Mouse (Mus musculus) spleen, adult 2 months (tissue): ENCODE measurements around the gene Zfp622.

Experiments used
- CTCF ChIP-seq: fragments of 200-500 bp; IDR thresholded peaks from 2 replicates; pipeline ENCODE4 v1.5.1; 2011; ENCODE audit warnings: mild to moderate bottlenecking, inconsistent platforms; ENCODE audit not compliant: insufficient read depth, insufficient read length, insufficient replicate concordance; ENCODE audit errors: extremely low read depth
- POLR2A ChIP-seq: fragments of 200-500 bp; IDR thresholded peaks from 2 replicates; pipeline ENCODE4 v1.6.1; 2011; ENCODE audit warnings: low read depth, low read length, inconsistent platforms

DNA sequence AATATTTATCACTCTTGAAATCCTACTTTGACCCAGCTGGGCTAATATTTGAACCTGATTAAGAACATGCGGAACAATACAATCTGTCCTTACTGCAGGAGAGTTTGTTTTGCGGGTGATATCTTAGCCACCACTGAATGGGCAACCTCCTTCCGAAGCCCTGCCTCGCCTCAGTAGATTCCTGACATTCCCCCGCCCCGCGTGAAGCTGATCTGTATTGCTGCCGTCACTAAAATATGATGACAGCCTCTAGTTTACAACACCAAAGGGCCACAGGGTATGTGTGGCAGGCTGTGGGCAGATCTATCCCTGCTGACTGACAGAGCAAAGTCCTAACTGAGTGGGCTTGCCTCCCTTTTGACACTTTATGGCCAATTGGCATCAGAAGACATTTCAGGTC is 38.9 kb upstream of the Zfp622 start:
- TF ChIP-seq POLR2A (no peak), CTCF (no peak)
